Mouse (Mus musculus): ENCODE results near the gene Cask.

The Cask gene

DNA sequence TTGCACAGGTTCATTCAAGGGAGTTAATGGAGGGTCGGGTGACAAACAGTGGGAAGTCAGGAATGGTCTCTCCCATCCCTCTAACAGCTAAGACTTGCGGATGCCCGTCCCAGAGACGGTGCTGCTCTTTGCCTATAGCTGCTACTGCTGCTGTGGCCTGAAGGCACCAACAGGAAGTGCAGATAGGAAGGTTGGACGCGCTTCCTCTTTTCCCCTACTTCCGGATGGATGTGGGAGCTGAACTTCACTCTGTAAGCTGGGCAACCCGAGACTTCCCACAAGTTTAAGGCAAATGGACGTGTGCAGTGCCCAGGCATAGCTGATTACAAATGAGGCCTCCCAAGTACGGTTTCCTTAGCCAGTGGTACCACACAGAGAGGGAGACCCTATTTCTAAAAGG, 333.1 kb downstream of the Cask start:
- DNase-seq (ENCODE audit: low spot score) = no peak

DNA sequence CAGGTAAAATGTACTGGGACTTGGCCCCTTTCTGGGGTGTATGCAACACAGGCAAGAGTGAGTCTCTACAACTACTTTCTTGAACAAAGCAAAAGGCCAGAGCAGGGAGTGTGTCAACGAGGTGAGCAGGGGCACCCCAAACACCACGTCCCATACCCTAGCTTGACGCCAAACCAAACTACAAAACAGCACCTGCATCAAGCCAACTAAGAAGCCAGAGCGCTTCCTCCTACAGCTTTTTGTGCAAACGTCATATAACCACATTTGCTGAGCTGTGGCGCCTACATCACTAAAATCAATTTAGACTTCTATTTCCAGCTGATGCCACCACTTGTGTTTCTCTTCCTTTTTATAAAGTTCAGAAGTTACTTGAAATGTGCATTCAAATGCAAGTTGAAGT, 334.7 kb downstream of the Cask start:
- DNase-seq (ENCODE audit: low spot score) = no peak

DNA sequence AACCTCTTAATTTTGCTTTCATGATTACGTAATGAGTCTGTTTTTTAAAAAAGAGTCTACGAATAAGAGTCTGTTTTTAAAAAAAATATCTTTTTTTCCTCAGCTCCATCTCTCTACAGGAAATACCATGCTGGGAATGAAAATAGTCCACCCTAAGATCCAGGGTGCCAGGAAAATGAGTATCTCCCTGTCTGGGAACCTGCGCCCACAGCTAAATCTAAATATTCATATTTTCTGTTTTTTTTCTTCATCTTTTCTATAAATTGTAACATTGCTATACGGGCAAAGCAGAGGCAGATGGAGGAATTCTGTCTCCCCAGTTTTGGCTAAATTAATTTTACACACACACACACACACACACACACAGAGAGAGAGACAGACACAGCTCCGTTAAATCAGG, 337.3 kb downstream of the Cask start:
- no peak for DNase-seq (ENCODE audit: low spot score)

DNA sequence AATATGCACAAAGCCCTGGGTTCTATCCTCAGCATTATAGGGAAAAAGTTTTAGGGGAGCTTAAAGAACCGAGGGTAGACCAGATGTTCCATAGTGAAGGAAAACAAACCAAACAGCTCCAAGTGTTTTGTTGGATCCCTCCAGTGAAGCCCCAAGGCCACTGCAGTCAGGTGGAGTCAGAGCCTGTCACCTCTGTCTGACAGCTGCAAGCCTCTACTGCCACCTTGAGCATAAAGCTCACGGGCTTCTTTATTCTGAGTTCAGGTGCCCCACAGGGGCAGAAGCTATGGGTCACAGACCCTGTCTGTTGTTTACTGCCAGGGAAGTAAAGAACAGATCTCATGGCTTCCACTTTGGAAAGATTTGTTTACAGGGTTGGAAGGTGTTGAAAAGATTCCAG, 338.0 kb downstream of the Cask start:
- DNase-seq (ENCODE audit: low spot score) = no peak

DNA sequence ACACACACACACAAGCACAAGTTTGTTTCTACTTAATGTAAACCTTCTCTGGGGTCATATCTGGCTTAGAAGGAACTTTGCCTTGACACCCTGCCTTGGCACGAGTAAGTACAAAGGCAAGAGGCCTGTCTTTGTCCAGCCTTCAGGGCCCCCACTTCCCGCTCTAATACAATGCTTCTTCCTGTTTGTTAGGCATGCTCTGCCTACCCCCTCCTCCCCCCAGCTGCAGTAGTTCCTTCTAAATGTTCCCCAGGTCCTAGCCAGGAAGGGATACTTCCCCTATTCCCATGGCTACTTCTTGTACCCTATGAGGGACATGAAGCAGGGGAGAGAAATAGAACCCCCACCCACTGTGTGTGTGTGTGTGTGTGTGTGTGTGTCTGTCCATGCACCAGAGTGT, 344.8 kb downstream of the Cask start:
- no peak for DNase-seq (ENCODE audit: low spot score)

DNA sequence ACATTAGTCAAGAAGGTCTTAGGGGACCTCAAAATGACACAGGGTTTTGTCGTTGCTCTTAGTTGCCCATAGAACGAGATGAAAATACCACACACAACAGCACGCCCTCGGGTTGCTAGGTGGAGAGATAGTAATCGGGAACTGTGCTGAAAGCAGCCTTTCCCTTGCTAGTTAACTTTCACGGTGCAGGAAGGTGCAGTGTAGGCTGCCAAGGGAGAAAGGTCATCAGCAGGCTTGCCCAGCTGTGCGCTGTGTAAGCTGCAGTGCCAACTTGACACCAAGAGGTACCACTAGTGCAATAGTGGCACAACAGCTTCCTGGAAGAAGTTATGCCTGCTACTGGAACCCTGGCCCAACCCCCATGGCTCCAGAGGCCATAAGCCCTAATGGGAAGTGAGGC, 346.8 kb downstream of the Cask start:
- DNase-seq (ENCODE audit: low spot score) = no peak

DNA sequence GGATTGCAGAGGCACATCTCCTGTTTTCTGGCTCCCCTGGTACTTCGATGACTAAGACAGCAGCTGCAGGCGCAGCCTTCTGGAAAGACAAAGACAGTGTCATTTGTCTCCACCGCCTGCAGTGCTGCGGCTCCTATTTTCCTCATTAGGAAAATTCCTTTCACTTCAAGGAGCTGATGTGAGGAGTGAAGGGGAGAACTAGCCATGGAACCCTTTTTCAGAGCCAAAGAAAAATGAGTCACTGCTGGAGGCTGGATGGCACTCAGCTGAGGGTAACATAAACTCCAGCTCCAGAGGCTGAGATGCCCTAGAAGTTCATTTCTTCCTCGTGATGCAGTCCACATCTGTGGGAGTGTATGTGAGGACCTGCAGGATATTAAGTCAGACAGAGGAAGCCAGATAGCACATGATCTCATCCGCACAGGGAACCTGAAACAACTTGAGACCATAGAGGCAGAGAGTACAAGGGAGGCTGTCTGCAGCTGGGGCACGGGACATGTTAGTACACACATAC, 348.2 kb downstream of the Cask start:
- no peak for DNase-seq (ENCODE audit: low spot score)

DNA sequence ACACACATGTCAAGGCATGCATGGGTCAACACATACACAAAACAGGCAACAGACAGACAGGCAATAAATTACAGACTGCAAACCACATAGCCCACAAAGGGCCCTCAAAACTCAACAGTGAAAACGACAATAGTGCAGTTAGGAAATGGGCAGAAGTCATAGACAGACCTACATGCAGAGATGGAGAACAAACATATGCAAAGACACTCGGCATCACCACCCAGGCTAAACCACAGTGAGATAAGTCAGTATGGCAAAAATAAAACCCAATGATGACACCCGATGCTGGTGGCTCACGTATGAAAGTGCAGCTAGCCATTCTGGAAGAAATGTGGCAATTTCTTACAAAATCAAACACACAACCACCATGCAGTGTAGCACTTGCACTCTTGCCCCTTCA, 350.9 kb downstream of the Cask start:
- no peak for DNase-seq (ENCODE audit: low spot score)

DNA sequence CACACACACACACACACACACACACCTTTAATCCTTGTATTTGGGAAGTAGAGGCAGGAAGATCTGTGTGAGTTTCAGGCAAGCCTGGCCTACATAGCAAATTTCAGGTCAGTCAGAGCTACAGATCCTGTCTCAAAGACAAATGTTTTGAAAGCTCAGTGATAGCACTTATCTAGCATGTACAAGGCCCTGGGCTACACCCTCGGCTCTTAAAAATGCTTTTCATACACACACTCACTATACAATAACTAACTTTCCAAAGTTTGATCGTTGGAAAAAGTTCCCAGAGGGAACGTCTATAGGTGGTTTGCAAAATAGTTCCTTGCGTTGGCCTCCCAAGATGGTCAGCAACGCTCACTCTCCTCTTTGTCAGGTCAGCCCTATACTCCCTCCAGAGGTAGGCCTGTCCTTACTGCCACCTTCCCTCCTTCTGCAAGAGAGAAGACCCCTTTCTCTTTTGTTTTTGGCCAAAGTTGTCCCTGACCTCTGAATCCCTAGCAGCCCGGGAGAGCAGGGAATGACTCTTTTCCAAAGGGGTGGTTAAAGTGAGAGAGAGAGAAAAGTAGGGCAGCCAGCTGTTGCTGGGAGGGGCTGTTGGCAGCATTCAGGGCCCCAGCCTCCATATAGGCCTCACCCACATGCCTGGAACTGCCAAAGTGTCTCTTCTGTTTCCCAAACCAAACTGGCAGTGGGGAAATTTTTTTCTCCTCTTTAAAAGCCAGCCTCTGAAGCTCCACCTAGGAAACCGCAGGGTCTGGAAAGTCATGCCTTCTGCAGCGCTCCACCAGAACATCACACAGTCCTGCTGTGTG, 356.1 kb downstream of the Cask start:
- DNase-seq (ENCODE audit: low spot score) = no peak

DNA sequence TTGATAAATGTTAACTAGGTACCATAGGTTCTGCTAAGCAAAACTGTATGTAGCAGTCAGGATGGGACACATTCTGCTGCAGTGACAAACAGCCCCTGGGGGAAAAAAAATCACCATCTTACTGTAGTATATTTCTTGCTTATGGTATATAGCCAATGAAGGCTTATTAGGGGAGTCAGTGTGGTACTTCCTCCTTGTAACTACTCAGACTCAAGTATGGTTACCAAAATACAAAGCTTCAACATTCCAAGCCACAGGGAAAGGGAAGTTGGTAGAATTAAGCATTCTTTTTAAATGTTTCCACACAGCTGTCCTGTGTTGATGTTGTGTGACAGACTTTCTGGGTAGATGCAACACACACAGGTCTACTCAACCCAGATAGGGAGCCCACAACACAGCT, 358.2 kb downstream of the Cask start:
- no peak for DNase-seq (ENCODE audit: low spot score)

DNA sequence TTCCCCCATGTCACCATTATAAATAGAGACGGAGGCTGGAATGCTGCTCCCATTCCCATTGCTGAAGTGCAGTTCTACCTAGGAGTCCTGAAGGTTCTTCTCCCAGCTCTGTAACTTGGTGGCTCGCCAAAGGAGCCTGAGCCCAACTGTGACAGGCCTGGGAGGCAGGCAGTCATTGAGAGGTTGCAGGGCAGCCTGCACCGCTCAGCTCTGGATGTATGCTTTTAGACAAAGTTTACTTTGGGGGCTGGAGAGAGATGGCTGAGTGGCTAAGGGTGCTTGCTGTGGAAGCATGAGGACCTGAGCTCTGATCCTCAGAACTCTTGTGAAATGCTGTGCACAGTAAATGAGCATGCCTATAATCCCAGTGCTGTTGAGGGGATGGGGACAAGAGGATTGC, 360.2 kb downstream of the Cask start:
- no peak for DNase-seq (ENCODE audit: low spot score)

DNA sequence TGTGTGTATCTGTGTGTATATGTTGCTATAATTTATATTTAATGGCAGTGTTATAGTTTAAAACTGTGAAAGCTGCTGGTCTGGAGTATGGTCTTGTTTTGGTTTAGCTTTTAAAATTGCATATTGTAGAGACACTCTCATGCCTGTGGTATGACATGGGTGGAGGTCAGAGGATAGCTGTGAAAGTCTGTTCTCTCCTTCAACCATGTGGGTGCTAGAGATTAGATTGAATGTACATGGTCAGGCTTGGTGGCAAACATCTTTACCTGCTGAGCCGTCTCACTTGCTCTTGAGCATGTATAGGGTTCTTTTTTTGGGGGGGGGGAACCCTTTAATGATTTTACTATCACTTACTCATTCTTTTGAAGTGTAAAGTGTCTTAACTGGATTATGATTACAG, 361.4 kb downstream of the Cask start:
- no peak for DNase-seq (ENCODE audit: low spot score)

DNA sequence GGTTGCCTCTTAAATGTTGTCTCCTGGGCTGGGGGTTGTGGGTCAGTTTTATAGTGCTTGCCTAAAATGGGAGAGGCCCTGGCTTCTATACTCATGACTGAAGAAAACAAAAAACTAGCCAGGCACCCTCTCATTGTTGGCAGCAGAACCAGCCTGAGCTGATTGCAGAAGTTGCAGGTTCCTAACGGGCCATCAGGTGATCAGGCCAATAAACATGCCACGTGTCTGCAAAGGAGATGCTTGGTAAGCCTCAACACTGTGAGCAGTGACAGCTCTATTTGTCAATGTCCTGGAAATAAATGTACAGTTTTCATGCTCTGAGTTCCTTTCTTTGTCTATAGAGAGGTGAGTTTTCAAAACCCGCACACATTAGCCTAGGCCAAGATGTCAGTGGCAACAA, 362.2 kb downstream of the Cask start:
- DNase-seq (ENCODE audit: low spot score) = no peak

DNA sequence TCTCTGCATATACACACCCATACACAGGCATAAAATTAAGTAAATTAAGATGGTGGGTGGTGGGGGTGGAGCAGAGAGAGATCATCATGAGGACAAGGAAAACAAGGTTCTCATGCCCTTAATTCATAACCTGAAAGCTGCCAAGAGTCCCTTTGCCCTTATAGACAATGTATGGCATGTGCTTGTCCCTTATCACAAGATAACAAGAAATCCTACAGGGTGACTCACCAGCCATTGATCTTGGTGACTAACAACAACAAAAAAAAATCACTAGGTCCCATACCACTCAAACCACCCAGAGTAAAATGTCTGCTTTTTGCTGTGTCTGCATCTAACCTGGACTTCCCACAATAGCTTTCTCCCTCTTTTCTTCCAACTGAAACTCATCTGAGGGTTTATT, 366.7 kb downstream of the Cask start:
- DNase-seq (ENCODE audit: low spot score) = no peak

DNA sequence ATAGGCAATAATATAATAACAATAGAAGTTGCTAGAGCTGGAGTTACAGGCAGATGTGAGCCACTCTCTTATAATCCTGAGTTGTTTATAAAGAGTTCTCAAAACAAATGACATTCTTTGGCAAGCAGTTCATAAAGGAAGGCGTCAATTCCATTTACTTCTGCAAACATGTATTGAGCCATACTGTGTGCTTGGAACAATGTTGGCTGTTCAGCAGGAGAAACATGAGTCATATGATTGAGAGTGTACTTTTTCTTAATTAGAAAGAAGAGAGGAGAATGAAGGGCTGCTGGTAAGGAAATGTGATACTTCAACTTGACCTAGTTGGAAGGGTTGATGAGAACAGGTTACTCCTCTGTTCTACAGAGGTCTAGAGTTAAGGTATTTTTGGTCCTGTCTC, 368.6 kb downstream of the Cask start:
- no peak for DNase-seq (ENCODE audit: low spot score)

DNA sequence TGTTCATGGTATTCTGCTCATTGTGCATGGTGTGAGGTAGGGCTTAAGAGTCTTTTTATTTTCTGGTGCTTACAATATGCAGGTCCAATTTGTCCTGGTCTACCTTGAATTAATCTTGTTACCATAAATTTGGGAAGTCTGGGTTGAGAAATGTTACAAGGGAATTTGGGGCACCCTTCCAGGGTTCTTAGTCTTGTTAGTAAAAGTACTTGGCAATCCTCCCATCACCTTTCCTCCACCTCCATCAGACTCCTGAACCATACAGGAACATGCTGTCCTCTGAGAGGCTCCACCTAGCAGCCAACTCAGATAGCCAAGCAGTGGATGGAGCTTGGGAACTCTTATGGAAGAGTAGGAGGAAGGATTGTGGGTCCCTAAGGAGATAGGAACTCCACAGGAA, 371.6 kb downstream of the Cask start:
- DNase-seq (ENCODE audit: low spot score) = no peak

DNA sequence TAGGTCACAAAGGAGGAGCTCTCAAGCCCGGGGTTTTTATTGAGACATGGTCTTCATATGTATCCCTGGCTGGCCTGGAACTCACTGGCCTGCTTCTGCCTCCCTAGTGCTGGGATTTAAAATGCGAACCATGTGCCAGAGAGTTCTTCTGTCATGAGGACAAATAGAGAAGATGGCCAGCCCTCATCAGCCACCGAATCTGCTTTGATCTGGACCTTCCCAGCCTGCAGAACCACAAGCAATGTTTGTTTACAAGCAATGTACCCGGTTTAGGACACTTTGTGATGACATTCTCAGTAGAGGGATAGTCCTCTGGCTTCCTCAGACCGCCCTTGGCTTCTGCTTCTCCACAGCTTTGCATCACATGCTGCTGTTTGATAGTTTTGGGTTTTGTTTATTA, 372.9 kb downstream of the Cask start:
- no peak for DNase-seq (ENCODE audit: low spot score)

DNA sequence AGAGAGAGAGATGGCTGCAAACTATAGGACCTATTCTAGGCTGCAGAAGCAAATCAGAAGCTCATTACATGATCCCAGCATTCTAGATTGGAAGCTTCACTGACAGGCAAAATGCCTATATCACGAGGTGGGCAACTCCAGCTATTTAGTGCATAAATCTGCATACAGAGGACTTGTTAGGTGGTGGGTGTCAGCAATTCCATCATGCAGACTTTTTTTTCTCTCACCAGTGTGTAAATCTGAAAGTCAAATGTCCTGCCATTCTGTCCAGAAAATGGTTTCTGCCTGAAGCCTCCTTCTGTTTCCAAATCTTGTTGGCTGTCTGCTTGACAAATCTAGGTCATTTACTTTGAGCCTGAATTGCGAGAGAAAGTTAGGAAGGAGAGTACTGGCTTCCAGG, 373.6 kb downstream of the Cask start:
- DNase-seq (ENCODE audit: low spot score) = no peak

DNA sequence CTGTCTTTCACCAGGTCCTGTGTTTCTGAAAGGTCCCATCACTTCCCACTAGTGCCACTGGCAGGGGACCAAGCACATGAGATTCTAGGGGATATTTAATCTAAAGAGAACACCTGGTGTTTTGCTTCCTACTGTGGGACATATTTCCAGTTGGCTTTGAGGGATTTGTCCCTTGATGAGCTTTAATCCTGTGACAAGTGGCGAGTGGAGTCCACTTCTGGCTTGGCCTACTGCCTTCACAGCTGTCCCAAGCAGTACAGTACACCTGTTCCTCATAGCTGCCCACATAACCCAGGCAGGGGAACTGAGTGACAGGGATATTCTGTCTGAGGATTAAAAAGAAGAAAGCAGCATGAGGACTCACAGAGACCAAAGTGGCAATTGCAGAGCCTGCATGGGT, 375.8 kb downstream of the Cask start:
- no peak for DNase-seq (ENCODE audit: low spot score)

DNA sequence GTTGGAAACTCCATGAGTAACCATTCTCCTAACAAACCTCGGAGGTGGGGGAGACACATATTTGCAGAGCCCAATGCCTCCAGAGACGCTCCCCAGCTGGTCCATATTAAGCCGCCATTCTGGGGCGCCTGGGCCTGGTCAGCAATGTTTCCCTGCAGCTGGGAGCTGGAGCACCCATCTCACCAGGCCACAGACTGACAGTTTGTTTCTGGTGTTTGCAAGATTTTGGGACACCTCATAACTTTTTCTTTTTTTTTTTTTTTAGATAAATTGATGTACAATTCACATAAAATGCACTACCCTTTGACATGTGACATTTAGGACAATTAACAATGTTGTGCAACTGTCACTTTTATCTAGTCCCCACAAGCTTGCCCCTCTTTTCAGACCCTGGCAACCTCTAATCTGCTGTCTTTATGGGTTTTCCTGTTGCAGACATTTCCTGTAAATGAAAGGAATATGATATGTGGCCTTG, 378.4 kb downstream of the Cask start:
- no peak for DNase-seq (ENCODE audit: low spot score)

DNA sequence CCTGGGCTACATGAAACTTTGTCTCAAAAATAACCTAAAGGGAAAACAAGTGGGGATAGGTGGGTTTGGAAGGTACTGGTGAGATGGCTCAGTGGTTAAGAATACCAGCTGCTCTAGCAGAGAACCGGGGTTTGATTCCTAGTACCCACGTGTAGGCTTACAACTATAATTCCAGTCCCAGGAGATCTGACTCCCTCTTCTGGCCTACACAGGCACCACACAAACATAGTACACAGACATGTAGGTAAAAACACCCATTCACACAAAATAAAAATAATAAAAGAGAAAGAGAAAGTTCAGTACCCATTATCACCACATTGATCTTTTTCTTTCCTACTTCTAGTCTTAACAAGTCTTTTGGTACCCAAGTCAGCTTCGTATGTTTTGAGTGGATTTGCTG, 379.2 kb downstream of the Cask start:
- DNase-seq (ENCODE audit: low spot score) = no peak

DNA sequence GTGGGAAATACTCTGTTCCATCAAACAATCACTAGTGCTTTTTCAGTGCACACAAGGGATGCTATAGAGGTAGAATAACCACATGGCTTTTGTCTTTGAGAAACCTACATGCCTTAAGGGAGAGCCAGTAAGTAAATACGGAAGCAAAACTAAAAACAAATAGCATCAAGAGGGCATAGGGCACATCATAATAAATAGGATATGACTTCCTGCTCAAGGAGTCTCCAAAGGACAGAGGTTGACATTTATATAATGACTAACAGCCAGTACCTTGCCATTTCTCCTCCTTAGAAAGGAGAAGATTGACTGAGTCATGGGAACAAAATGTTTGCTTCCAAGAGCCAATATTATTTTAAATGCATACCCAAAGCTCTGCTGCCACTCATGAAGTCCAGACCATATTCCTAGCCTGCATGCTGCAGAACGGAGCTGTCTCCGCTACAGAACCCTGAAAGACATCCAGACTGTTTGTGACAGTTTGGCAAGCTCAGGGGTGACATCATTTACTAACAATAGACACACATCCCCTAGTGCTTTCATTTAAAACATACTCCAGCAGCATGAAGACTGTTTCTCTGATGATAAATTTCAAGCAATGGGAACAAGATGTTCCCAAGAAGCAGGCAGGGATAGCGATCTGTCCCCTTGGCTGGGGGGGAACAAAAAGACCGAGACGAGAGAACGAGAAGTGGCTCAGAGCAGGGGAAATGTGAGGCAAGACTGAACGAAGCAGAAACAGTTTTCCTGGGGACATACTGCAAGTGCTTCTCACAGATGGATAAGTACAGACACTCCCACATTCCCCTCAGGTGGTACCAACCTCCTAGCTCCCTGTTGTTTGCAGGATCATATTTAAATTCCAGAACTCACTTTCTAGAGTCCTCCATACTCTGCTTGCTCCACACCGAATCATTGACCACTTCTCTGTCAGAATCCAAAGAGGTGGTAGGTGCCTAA, 381.7 kb downstream of the Cask start:
- DNase-seq (ENCODE audit: low spot score) = peak; percentile 82

DNA sequence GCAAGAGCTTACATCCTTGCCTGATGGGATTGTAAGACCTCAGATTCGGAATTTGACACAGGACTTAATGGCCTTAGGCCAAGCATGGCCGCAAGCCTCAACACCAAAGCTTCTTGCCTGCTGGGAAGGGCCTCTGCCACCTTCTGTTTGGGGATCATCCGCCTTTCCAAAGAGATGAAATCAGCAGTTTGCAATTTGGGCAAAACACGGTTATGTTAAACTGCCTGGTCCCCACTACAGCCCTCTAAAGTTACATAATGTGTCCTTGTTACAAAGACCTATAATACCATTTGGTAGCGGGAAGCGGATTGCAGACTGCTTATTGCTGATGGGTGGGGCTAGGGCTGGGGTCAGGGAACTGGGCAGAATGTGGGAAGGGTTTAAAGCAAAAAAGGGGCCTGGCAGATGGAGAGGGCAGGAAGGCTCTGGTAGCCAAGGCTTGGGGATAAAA, 384.0 kb downstream of the Cask start:
- DNase-seq (ENCODE audit: low spot score) = no peak
